In the genomic region with DNA sequence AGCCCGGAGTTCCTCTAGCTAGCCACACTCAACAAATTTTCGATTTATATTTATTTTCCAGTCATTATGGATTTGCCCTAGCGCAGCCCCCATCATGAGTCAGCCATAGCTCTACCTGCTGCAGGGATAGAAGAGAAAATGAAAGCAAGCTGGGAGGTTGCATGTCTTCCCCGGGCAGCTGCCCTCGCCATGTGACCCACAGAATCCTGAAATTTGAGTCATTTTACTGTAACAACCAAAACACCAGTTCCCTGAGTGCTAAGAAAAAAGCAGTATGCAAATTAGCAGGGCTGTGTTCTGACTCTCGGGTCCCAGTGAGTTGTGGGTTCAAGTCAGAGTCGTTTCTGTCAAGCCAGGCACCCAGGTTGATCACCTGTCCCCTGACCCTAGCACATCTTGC, we compare ENCODE assay signal across 1 mouse cellular context.
TF ChIP-seq lines count a peak whose summit lies in the region.

No protein-coding gene starts in this region.

TF ChIP-seq in CH12.LX, 34 proteins besides CTCF, POLR2A, EP300 and RAD21 (continued from another document):
- TF ChIP-seq MAX (IDR thresholded peaks at IDR 0.05; ENCODE audit: low read length) (peak; percentile 90), JUN (IDR thresholded peaks at IDR 0.05; ENCODE audit: insufficient read depth, low read depth, low read length) (peak; percentile 66), ZC3H11A (IDR thresholded peaks at IDR 0.05; ENCODE audit: low read depth, low read length) (no peak), POLR2AphosphoS2 (IDR thresholded peaks at IDR 0.05; ENCODE audit: low read depth, low read length) (no peak), GABPA (IDR thresholded peaks at IDR 0.05; ENCODE audit: insufficient replicate concordance, low read depth, low read length) (no peak), ETS1 (conservative IDR thresholded peaks at IDR 0.05; ENCODE audit: low read depth, low read length) (peak; percentile 99), KAT2A (IDR thresholded peaks at IDR 0.05; ENCODE audit: insufficient replicate concordance, low read length) (0 out of 2 replicates have a peak, but pooled peaks have one; percentile 43), ELF1 (IDR thresholded peaks at IDR 0.05; ENCODE audit: low read depth, low read length) (peak; percentile 45; the same call in 1 of the 2 replicates), E2F4 (IDR thresholded peaks at IDR 0.05; ENCODE audit: insufficient replicate concordance, low read depth, low read length) (no peak), PAX5 (IDR thresholded peaks at IDR 0.05; ENCODE audit: low read length) (no peak), MXI1 (IDR thresholded peaks at IDR 0.05; ENCODE audit: low read depth, low read length) (peak; percentile 88)
